Mouse (Mus musculus): ENCODE measurements around the gene Tnf.
A peak's percentile ranks its signal among the peaks of the same experiment; 100 is the strongest.

Gene Tnf

DNA sequence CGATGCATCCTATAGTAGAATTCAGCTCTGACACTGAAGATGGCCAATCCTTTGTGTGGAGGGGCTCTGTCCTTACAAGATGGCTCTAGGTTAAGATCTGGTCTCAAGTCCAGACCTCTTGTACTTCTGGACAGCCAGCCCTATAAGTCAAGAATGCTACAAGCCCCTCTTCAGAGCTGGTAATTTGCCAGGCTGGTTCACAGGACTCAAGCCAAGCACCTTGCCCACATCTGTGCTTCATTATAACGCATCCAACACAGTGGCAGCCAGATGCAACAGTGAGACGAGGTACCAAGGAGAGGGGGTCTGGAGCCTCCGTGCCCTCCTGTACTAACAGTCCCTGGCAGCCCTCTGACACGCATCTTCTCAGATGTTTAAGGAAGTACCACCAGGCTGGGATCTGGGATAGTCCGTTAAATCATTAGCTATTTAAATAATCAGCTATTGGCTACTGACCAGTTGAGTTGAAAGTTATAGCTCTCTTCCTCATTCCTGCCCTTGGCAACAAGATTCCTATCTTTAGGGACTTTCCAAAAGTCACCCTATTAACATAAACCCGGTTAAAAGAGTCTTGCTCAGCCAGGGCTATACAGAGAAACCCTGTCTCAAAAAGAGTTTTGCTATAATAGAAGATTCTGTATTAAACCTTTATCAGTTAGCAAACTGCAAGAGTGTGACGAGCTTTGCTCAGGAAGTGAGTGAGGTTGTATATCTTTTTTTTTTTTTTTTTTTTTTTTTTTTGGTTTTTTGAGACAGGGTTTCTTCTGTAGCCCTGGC, 27.4 kb downstream of the Tnf start:
- peak; percentile 63 for DNase-seq (ENCODE audit: low read depth, low spot score)

DNA sequence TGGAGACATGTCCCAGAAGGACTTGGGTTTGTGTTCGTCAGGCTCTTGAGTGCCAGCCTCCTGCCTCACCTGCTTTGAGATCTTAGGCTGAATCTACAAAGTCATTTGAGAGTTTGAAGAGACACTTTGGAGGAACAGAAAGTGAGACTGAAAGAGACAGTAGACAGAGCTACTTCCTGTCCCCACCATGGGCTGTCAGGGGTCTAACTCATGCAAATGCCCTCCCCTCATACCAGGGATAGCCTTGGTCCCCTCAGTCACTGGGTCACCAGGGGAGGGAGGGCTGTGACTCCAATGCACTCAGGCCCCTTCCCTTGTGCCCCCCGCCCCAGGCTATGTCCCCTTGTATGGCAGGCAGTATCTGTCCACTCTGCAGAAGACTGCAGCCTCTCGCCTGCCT, 28.5 kb downstream of the Tnf start:
- peak; percentile 67 for DNase-seq (ENCODE audit: low read depth, low spot score)

DNA sequence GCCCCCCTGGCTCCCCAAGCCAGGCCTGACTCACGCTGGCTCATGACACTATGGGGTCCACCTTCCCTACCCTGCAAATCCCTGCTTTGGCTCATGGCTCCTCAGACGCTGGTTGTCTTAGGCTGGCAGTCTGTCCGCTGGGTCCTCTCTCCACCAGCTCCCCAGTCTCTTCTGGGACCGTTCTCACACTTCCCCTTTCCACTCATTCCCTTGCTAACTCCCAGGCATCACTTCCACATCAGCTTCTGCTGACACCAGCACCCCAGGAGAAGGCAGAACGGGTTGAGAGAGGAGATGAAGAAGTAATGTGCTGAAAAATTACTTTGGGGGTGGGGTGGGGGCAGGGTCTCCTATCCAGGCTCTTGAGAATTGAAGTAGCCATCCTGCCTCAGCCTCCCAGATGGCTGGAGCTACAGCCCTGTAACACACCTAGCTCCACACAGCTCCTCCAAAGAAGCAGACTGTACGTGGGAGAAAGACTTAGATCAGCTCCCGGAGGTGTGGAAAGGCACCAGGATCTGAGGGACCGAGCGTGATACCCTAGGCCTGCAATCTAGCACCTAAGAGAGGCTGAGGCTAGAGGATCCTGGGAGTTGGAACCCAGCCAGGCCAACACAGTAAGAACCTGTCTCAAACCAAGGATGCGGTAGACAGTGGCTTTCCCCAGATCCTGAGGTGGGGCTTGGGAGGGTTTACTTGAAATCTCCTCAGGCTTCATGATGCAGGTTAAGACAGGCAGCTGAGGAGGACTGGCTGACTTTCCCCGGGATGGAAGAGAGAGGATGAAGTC, 29.2 kb downstream of the Tnf start:
- peak; percentile 78 for DNase-seq (ENCODE audit: low read depth, low spot score)

DNA sequence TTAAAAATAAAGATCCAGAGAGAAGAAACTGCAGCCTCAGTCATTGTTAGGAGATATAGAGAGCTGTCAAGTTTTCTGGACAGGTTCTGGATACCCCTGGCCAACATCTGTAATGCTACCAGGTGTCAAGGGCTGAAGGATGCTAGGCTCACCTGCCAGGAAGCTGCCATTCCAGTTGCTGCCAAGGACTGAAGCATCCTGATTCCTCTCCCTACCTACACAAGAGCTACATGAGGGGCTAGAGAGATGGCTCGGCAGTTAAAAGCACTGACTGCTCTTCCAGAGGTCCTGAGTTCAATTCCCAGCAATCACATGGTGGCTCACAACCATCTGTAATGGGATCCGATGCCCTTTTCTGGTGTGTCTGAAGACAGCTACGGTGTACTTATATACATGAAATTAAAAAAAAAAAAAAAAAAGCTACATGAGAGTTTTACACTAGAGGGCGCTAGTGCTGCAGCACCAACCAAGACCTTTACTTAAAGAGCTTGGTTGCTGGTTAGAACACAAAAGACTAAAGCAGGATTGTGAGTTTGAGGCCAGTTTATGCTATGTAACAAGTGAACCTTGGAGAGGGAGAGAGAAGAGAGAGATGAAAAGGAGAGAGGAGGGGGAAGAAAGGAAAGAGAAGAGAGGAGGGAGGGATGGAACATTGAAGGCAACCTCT, 33.1 kb downstream of the Tnf start:
- peak; percentile 89 for DNase-seq (ENCODE audit: low read depth, low spot score)

DNA sequence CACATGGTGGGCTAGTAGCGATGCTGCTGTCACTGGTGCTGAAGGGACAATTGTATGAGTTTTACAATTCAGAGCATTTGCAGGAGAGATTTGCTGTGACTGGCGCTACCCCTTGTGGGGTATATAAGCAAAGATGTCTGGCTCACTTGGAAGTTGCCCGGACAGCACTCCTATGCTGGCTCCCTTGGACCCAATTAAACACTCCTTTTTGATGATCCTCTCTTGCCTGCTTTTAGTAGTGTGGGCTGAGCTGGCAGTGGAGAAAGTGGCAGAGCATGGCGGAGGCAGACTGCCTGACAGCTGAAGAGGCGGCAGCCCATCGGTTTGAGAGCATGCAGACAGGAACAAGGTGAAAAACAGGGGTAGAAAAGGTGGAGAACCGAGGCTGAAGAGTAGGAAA, 34.0 kb downstream of the Tnf start:
- DNase-seq (ENCODE audit: low read depth, low spot score) = no peak

DNA sequence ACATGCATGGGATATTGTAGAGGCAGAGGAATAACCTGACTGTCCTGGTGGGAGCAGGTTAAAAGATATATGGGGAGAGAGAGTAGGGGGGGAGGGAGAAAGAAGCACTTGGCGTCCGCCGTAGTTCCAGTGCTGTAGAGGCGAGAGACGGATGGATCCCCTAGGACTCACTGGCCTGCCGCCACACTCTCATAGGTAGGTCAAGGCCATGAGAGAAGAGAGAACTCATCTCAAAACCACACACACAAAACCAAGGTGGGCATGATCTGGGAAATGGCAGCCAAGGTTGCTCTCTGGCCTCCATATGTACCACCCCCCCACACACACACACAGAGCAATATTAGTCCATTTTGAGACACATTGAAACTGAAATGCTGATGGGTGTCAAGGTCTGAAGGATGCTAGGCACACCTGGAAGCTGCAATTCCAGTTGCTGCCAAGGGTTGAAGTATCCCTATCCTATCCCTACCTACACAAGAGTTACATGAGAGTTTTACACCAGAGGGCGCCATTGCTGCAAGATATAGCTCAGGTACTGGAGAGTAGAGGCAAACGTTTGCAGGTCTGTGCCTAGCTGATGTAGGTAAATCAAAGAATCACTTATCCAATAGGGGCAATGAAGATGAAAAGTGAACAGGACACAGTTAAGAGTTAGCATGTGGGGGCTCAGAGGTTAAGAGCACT, 35.3 kb downstream of the Tnf start:
- peak; percentile 93 for DNase-seq (ENCODE audit: low read depth, low spot score)

DNA sequence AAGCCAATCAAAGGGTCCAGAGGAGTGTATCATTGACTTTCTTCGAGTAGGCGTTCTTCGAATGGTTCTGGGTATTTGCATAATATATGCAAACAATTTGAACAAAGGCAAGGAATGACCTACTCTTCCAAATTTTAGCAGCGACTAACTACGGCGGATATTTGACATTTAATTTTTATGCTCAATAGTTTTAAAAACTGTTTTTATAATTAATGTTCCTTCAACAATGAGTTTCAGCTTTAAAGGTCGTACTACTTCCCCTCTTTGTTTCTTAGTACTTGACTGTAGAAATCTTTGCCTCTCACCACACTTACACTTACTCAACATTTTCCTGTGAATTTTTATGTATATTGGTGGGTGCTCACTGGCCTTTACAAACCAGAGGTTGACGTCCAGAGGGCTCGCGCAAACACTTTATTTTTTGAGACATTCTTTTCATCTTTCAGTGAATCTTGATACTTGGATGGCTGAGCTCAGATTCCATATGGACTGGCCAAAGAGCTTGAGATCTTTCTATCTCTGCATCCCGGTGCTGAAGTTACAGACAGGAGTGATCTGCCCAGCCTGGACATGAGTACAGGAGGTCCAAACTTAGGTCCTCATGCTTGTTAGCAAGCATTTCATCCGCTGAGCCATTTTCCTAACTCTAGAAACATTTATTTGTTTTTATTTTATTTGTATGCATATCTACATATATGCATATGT, 36.2 kb downstream of the Tnf start:
- DNase-seq (ENCODE audit: low read depth, low spot score) = peak; percentile 25

DNA sequence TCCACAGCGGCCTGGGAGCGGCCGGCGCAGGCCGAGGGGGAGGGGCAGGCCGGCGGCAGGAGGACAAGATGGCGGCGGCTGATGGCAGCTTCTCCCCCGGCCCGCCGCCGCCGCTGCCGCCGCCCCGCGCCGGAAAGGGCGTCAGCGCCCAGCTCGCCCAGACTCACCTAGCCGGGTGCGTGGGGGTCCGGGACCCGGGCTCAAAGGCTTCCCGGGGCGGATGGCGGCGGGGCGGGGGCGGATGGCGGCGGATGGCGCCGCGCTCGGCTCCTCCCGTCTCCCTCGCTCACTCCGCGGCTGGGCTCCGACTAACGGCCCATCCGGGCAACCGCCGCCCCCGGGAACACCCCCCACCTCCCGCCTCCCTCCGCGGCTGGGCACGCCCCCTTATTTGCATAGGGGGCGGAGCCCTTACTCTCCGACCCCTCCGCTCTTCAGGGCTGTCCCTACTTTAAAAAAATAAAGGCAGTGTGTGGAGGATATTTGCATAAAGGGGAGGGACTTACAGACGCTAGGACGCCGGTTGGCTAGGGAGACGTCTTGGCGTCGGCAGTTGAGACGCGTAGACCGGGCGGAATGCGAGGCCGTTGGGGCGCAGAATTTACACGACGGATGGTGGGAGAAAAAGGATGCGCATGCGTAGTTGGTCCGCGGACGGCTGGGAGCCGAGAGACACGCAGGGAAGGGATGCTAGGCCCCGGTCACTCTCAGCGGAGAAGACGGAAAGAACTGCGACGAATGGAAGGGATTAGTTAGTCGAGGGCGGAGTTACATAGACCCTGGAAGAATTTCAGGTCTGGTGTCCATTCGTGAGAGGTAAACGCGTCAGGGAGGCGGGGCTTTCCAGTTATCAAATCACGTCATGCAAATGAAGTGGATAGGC, 37.0 kb downstream of the Tnf start, which contains the start of gene Prrc2a:
Gene Prrc2a (minus strand): TSS at position 330 of the 883 bp plus-strand sequence.
- peak; percentile 99 for DNase-seq (ENCODE audit: low read depth, low spot score)

DNA sequence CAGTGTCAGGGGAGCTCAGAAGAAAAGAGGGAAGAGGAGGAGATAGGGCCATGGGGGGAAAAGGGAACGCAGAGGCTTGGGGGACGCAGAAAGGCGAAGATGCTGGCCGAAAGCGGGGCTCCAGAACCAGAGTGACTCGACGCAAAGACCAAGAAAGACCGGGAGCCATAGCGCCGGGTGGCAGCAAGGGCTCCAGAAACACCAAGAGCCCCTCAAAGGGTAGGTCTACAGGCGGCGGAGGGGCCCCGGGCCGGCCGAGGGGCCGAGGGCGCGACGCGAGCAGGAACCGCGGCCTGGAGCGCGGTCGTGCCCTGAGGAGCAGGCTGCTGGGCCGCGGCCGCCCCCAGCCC, 37.6 kb downstream of the Tnf start:
- DNase-seq (ENCODE audit: low read depth, low spot score) = no peak

DNA sequence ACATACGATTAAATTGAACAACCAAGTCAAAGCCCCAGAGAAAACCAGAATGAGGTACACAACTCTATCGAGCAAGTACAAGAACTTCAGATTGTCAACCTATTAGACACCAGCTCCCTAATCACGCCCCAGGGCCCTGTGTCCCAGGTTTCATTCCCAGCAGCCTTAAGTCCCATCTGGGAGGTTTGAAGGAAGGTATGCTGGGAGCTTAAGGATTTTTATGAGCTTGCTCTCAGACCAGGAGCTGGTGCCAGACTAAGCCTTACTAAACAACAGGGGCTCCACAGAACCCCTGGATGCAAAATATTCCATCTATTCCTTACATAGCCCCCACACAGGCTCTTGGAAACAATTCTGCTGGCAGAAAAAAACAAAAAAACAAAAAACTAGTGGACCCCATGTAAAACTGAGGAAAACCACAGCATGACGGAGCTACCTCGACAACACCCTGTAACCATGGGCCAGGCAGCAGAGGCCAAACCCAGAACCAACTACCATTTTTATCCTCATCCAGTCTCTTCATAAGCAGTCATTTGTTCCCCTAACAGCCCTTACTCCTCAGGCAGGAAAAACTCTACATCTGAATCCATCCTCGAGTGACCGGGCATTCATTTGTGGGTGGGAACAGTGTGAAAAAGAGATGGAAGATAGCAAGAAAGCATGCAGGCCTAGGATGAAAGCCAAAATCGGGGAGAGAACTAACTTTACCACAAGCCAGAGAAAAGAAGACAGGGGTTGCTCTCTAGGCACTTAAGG, 38.3 kb downstream of the Tnf start:
- DNase-seq (ENCODE audit: low read depth, low spot score) = peak; percentile 26

DNA sequence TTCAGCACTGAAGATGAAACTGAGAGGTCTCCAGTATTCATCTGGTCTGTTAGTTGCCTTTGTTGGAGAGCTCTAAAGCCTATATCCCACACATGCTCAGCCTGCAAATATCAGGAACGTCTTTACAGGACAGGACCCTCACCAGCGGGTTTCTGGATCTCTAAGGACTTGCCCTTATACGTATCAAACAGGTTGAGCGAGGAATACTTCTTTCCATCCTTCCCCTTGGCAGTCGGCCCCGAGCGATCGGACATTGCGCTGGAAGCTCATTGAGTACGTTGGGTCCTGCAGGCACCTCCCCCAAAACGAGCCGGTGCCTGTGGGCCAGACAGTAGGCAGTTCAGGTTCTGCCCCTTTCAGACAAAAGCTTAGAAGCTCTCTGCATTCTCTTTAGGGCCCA, 39.1 kb downstream of the Tnf start:
- DNase-seq (ENCODE audit: low read depth, low spot score) = no peak

DNA sequence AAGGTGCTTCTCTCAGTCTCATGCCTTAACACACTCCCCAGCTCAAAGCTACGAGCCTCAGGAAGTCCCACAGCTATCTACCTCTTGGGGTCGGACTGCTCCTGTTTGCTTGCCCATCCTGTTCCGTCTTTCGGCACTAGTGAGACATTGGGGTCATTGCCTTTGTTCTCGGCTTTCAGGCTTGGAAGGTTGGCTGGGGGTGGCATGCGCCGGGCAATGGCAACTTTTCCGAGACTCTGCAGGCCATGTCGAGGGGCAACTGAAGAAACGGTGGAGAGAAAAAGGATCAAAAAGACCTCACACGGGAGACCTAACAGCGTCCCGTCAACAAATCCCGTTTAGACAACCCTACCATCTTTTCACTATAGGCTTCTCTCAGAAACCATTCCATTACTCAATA, 39.7 kb downstream of the Tnf start:
- no peak for DNase-seq (ENCODE audit: low read depth, low spot score)

DNA sequence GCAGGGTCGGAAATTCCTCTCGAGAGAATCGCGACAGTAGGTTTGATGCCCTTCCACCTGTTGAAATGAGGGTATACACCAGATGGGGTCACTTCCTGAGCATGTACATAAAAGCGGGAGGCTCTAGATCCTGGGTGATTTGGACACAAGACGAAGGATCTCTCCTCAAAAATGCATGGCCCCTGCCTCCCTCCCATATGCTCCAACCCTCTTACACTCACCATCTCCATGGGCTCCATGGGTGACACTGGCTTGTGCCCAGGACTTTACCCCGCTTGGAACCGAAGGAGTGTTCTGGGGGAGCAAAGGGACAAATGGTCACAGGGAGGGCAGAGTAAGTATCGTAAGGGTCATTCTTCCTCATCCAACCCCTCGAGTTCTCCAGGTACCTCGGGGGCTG, 40.4 kb downstream of the Tnf start:
- DNase-seq (ENCODE audit: low read depth, low spot score) = no peak

DNA sequence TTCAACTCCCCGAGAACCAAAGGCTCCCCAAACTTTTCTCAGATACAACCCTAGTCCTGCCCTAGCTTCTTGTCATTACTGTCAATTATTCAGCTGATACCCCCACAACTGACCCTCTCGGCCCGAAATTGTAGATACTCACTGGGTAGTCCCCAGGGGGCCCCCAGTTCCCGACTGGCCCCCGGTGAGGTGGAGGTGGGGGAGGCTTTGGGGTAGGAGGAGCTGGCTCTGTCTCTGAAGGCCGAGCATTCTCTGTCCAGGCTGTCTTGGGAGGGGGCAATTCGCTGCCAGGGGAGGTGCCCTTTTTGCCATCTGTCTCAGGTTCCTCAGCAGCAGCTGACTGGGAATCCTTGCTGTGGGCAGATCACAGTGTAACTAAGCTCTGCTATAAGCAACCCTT, 42.2 kb downstream of the Tnf start:
- no peak for DNase-seq (ENCODE audit: low read depth, low spot score)

DNA sequence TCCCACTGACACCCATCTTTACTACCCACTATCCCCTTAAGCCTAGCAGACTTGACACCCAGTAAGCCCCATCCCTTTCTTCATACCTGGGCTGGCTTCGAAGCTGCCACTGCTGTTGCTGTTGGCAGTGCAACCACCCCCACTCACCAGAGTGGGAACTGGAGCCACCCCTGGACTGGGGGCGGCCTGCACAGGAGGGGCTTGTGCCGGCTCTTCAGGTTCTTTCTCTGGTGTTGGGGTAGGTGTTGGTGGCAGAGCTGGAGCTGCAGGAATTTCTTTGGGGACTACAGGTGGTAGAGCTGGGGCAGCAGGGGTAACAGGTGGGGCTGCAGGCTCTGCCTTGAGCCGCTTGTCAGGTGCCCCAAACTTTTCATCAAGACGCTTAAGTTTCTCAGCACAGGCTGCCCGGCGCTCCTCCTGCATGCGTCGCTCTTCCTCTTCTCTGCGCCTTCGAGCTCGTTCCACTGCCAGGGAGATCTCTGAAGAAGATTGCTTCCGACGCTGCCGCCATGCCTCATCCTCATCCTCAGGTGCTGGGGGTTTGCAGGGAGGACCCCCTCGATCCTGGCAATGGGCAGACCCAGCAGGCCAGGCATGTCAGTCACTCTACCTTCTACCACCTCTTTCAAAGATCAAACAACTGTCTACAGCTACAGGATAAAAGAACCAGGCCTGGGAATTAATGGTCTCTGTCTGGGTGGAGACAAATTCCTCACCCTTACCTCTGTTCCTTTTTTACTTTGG, 42.8 kb downstream of the Tnf start:
- no peak for DNase-seq (ENCODE audit: low read depth, low spot score)

DNA sequence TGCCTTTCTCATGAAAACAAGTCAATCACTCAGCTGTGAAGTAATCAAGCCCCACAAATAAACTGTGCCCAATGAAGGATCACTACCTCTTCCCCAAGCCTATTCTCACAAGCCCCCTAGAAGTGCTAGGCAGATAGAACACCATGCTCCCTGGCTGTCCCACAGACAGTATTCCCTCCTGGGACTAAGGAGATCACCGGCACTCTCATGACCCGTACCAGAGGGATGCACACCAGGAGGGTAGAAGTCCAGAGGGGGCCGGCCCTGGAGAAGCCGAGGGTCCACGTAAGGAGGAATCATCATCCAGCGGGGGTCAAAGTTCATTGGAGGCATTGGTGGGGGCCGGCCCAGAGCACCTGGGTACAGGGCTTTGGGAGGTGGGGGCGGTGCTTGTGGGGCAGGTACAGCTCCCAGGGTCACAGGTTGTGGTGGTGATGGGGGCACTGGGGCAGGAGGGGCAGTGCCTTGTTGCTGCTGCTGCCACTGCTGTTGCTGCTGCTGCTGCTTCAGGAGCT, 44.1 kb downstream of the Tnf start:
- no peak for DNase-seq (ENCODE audit: low read depth, low spot score)

DNA sequence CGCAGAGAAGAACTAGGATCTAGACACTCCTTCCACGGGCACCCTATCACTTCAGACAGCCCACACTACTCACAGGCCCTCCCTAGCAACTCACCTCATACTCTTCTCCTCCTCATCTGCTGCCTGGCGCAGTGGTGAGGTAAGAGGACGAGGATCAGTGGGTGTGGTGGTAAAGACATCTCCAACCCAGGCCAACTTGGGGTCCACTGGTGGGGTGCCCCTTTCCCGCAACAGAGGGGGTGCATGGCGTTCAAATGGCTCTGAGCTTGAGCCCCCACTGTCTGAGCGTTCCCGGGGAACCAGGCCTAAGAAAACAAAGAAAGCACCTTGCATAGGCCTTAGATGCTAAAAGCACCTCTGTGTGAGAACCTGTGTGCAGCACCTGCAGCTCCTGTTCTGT, 44.6 kb downstream of the Tnf start:
- no peak for DNase-seq (ENCODE audit: low read depth, low spot score)

DNA sequence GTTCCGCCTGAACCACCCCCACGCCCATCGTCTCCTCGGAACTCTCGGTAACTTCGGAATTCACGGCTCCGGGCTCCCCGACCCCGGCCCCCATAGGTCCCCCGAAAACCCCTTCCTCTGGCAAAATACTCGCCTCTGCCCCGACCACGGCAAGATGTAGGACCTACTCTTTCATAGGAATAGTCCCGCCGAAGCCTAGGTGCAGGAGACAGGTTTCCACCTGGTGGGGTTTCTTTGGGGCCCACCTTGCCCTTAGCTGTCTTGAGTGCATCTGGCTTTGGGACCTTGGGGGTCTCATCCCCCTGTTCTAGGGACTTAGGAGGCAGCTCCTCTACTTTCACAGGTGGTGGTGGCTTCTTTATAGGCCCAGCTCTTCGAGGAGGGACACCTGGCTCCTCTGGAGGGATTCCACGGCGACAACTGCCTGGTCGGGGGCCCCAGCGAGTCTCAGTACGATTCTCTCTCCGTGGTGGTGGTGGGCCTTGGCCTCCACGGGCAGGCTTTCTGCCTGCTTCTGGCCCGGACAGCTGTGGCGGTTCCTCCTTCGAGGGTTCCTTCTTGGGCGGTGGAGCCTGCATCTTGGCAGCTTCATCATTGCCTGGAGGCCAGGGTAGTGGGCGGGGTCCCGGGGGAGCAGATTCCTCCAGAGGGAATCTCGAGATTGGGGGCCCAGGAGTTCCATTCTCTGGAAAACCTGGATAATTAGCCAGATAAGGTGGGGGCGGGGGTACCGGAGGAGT, 45.2 kb downstream of the Tnf start:
- no peak for DNase-seq (ENCODE audit: low read depth, low spot score)
